Mouse (Mus musculus) MEL (cell line): Measurements from ENCODE around the gene Entpd7. TPM values are rescaled to one million over a fixed set of nuclear protein-coding genes. Genes with fewer than 3 reads are reported as not detected.

Source experiments
- DNase-seq: peaks from one replicate; pipeline ENCODE4 v3.0.0; 2011; ENCODE audit warnings: low read depth, low spot score
- H3K27ac ChIP-seq: 2 replicates; pipeline ENCODE4 v1.5.1; 2012; ENCODE audit warnings: low read depth, mild to moderate bottlenecking, control low read depth, low read length, moderate library complexity; ENCODE audit not compliant: control insufficient read depth
- H3K27me3 ChIP-seq, 2 experiments: fragments of 150-350 bp in 1 of 2; sonication (generic) in 1 of 2; 2 replicates each; pipeline ENCODE4 v1.6.1; 2012; ENCODE audit warnings: low read length in 2 of 2, mild to moderate bottlenecking in 2 of 2, improper control_type of control experiment in 1 of 2, moderate library complexity in 1 of 2; ENCODE audit not compliant: insufficient read depth in 2 of 2, control insufficient read depth in 1 of 2
- H3K36me3 ChIP-seq, 2 experiments: 2 replicates each; pipeline ENCODE4 v1.6.1; 2012 to 2014; ENCODE audit warnings: low read length in 2 of 2, improper control_type of control experiment in 1 of 2, inconsistent platforms in 1 of 2, mild to moderate bottlenecking in 1 of 2; ENCODE audit not compliant: insufficient read depth in 2 of 2, control insufficient read depth in 1 of 2
- H3K4me1 ChIP-seq, 2 experiments: fragments of 150-350 bp in 1 of 2; sonication (generic) in 1 of 2; 2 replicates each; pipeline ENCODE4 v1.6.1; 2012; ENCODE audit warnings: low read length in 2 of 2, improper control_type of control experiment in 1 of 2, mild to moderate bottlenecking in 1 of 2; ENCODE audit not compliant: insufficient read depth in 2 of 2, control insufficient read depth in 1 of 2
- H3K4me3 ChIP-seq, 2 experiments: fragments of 150-350 bp in 1 of 2; sonication (generic) in 1 of 2; 2 replicates each; pipeline ENCODE4 v1.5.1; 2012; ENCODE audit warnings: low read depth in 2 of 2, low read length in 2 of 2, mild to moderate bottlenecking in 2 of 2, moderate library complexity in 2 of 2, control low read depth in 1 of 2, improper control_type of control experiment in 1 of 2; ENCODE audit not compliant: control insufficient read depth in 1 of 2, insufficient read depth in 1 of 2
- H3K79me2 ChIP-seq: 2 replicates; pipeline ENCODE4 v1.6.1; 2012; ENCODE audit warnings: mild to moderate bottlenecking, low read length, moderate library complexity; ENCODE audit not compliant: control insufficient read depth, poor library complexity, insufficient read depth
- H3K9ac ChIP-seq: 2 replicates; pipeline ENCODE4 v1.6.1; 2012; ENCODE audit warnings: low read depth, mild to moderate bottlenecking, control low read depth, low read length, moderate library complexity; ENCODE audit not compliant: control insufficient read depth, poor library complexity, severe bottlenecking
- H3K9me3 ChIP-seq: fragments of 150-350 bp; sonication (generic); replicated peaks from 2 replicates; pipeline ENCODE4 v1.6.1; 2012; ENCODE audit warnings: mild to moderate bottlenecking, low read length, improper control_type of control experiment, moderate library complexity; ENCODE audit not compliant: insufficient read depth
- KAT2A ChIP-seq: conservative IDR thresholded peaks from 2 replicates; pipeline ENCODE4 v1.6.1; 2012; ENCODE audit warnings: low read depth, low read length, improper control_type of control experiment, inconsistent platforms
- MYB ChIP-seq: IDR thresholded peaks from 2 replicates; pipeline ENCODE4 v1.6.1; 2011; ENCODE audit warnings: mild to moderate bottlenecking, low read depth, low read length, improper control_type of control experiment
- POLR2AphosphoS5 ChIP-seq: IDR thresholded peaks from 2 replicates; pipeline ENCODE4 v1.6.1; 2012; ENCODE audit warnings: low read depth, borderline replicate concordance, mild to moderate bottlenecking, inconsistent platforms, low read length, moderate library complexity, mixed read lengths
- RAD21 ChIP-seq: IDR thresholded peaks from 2 replicates; pipeline ENCODE4 v1.6.1; 2011; ENCODE audit warnings: mild to moderate bottlenecking, low read depth, low read length, improper control_type of control experiment
- RCOR1 ChIP-seq: IDR thresholded peaks from 2 replicates; pipeline ENCODE4 v1.6.1; 2012; ENCODE audit warnings: low read depth, mild to moderate bottlenecking, inconsistent platforms, low read length, improper control_type of control experiment
- UBTF ChIP-seq: IDR thresholded peaks from 2 replicates; pipeline ENCODE4 v1.6.1; 2012; ENCODE audit warnings: low read depth, mild to moderate bottlenecking, inconsistent platforms, low read length, improper control_type of control experiment, moderate library complexity, borderline replicate concordance; ENCODE audit not compliant: insufficient read depth
- ZC3H11A ChIP-seq: IDR thresholded peaks from 2 replicates; pipeline ENCODE4 v1.6.1; 2012; ENCODE audit warnings: low read depth, mild to moderate bottlenecking, inconsistent platforms, low read length, improper control_type of control experiment
- ZKSCAN1 ChIP-seq: IDR thresholded peaks from 2 replicates; pipeline ENCODE4 v1.6.1; 2012; ENCODE audit warnings: low read depth, mild to moderate bottlenecking, inconsistent platforms, low read length, improper control_type of control experiment, moderate library complexity
- polyA plus RNA-seq, 2 experiments: library from polyadenylated mRNA; stranded (reverse) in 1 of 2; unstranded in 1 of 2; fragments of >175 nt in 1 of 2; fragments of >200 nt in 1 of 2; gene quantifications; 2 replicates each; pipeline versions ENCODE4 v1.2.1 to v1.2.4; 2012; ENCODE audit warnings: low replicate concordance in 2 of 2, low read depth in 1 of 2; ENCODE audit not compliant: insufficient read length in 2 of 2, insufficient read depth in 1 of 2, missing spikeins in 1 of 2
- total RNA-seq: library from RNA; depleted of rRNA; stranded (reverse); fragments of 300-350 nt; gene quantifications from 2 replicates; pipeline ENCODE4 v1.2.3, GENCODE M21; 2012

The Entpd7 gene
- total and polyA plus RNA-seq, 3 experiments: 4.2 to 7.7 TPM; not detected in 1

DNA sequence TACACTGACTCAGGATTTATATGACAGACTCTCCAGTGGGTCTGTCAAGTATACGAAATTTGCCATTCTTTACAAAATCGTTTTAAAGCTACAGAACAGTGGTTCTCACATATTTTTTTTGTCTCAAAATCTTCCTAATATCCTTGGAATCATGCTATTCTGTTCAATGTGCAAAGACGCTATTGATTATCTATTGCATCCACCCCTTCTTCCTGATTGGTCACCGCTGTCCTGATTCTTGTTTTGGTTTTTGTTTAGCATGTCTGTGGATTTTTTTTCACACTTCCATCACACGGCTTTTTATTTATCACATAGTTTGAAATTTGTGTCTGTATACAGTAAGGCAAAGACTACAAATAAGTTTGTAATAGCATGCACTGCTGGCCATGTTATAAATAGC is 77.0 kb downstream of the Entpd7 start:
- H3K27ac ChIP-seq: no peak overlapping the region
- no peak for TF ChIP-seq RAD21
- H3K36me3 ChIP-seq: peaks cover 0 to 11% of the 10 kb centered on the region in 2 experiments; a peak in 2 of 4 replicates
- H3K4me1 ChIP-seq: peaks cover 3 to 8% of the 10 kb centered on the region in 2 experiments; a peak in 2 of 4 replicates
- no peaks in the 10 kb centered on the region for H3K27me3 ChIP-seq
- no peak for DNase-seq
- H3K9me3 ChIP-seq: no peaks in the 10 kb centered on the region
- H3K79me2 ChIP-seq: no peaks in the 10 kb centered on the region
- no peak overlapping the region for H3K4me3 ChIP-seq
- no peak overlapping the region for H3K9ac ChIP-seq

GRCm38 (mm10) chr19:43767549-43768322 is 78.3 kb downstream of the Entpd7 start:
- TF ChIP-seq UBTF: no peak
- TF ChIP-seq ZKSCAN1: no peak
- TF ChIP-seq POLR2AphosphoS5: no peak
- Histone ChIP-seq H3K27me3 (no peaks in the 10 kb centered on the region), H3K79me2 (no peaks in the 10 kb centered on the region), H3K4me1 (peaks cover 6 to 8% of the 10 kb centered on the region in 2 experiments; a peak in 3 of 4 replicates), H3K9me3 (no peaks in the 10 kb centered on the region), H3K4me3 (no peak overlapping the region), H3K9ac (no peak overlapping the region), H3K27ac (no peak overlapping the region), H3K36me3 (peaks cover 0 to 17% of the 10 kb centered on the region in 2 experiments; a peak in 2 of 4 replicates)
- no peak for DNase-seq

- Histone ChIP-seq H3K79me2 (no peaks in the 10 kb centered on the region), H3K27me3 (no peaks in the 10 kb centered on the region), H3K36me3 (peaks cover 0 to 17% of the 10 kb centered on the region in 2 experiments; a peak in 2 of 4 replicates), H3K4me3 (no peak overlapping the region), H3K9ac (no peak overlapping the region)
- TF ChIP-seq ZC3H11A (no peak), UBTF (no peak), MYB (no peak), RCOR1 (no peak), RAD21 (no peak), KAT2A (no peak)
- TF ChIP-seq, all 39 proteins: peak for 0
- Histone ChIP-seq H3K27ac (no peak overlapping the region), H3K9me3 (no peaks in the 10 kb centered on the region), H3K4me1 (peaks cover 8 to 10% of the 10 kb centered on the region in 2 experiments)
- no peak for DNase-seq
Measured at GRCm38 (mm10) chr19:43769366-43769960, 80.0 kb downstream of the Entpd7 start.
